Mouse (Mus musculus) thymus, adult 2 months (tissue): ENCODE data around the gene Antxr1. TPM values are rescaled to one million over a fixed set of nuclear protein-coding genes. Genes with fewer than 3 reads are reported as not detected.

Source experiments
- DNase-seq: peaks from one replicate; pipeline ENCODE4 v3.0.0; 2021
- H3K27ac ChIP-seq: fragments of 200-500 bp; 2 replicates; pipeline ENCODE4 v1.5.1; 2012; ENCODE audit warnings: low read length, control low read depth; ENCODE audit not compliant: control insufficient read depth, insufficient read depth
- H3K27me3 ChIP-seq: fragments of 200-500 bp; 2 replicates; pipeline ENCODE4 v1.6.1; 2012; ENCODE audit warnings: mild to moderate bottlenecking, low read length, moderate library complexity, mixed read lengths; ENCODE audit not compliant: control insufficient read depth, insufficient read depth
- H3K36me3 ChIP-seq: fragments of 200-500 bp; 2 replicates; pipeline ENCODE4 v1.6.1; 2012; ENCODE audit warnings: mild to moderate bottlenecking, low read length, moderate library complexity; ENCODE audit not compliant: control insufficient read depth, insufficient read depth
- H3K4me1 ChIP-seq: fragments of 200-500 bp; replicated peaks from 2 replicates; pipeline ENCODE4 v1.6.1; 2012; ENCODE audit warnings: low read length; ENCODE audit not compliant: control insufficient read depth, insufficient read depth
- H3K4me3 ChIP-seq: fragments of 200-500 bp; 2 replicates; pipeline ENCODE4 v1.5.1; 2012; ENCODE audit warnings: mild to moderate bottlenecking, low read length, control low read depth, moderate library complexity; ENCODE audit not compliant: control insufficient read depth, insufficient read depth
- CTCF ChIP-seq: fragments of 200-500 bp; IDR thresholded peaks from 2 replicates; pipeline ENCODE4 v1.5.1; 2012; ENCODE audit warnings: mild to moderate bottlenecking, control low read depth, low read length, moderate library complexity, borderline replicate concordance; ENCODE audit not compliant: control insufficient read depth, poor library complexity, insufficient read depth; ENCODE audit errors: extremely low read depth
- POLR2A ChIP-seq: fragments of 200-500 bp; IDR thresholded peaks from 2 replicates; pipeline ENCODE4 v1.6.1; 2012; ENCODE audit warnings: mild to moderate bottlenecking, low read length, control low read depth, moderate library complexity; ENCODE audit not compliant: control insufficient read depth, poor library complexity, insufficient read depth; ENCODE audit errors: extremely low read depth
- whole genome bisulfite sequencing: fragments of 180-500 bp; shearing (Covaris S2); methylation state at CpG from one replicate; pipeline ENCODE4 v1.1.7; 2018; 5-methylcytosine and 5-hydroxymethylcytosine counted together
- polyA plus RNA-seq: library from polyadenylated mRNA; depleted of rRNA; stranded (reverse); fragments of >200 nt; gene quantifications from 2 replicates; pipeline ENCODE4 v1.2.3, GENCODE M21; 2012

Gene Antxr1
- polyA plus RNA-seq, 1 experiment, result 3.7 TPM

GRCm38 (mm10) chr6:87294904-87295303 is 40.7 kb downstream of the Antxr1 start:
- no peaks in the 10 kb centered on the region for H3K4me1 ChIP-seq
- DNase-seq, result no peak
- 91% methylated on average over 3 of the region's 3 CpGs for WGBS
- TF ChIP-seq POLR2A (no peak), CTCF (no peak)
- no peak overlapping the region for H3K4me3 ChIP-seq
- no peaks in the 10 kb centered on the region for H3K36me3 ChIP-seq
- H3K27me3 ChIP-seq, result no peaks in the 10 kb centered on the region
- no peak overlapping the region for H3K27ac ChIP-seq

GRCm38 (mm10) chr6:87292911-87293851 is 42.4 kb downstream of the Antxr1 start:
- Histone ChIP-seq H3K36me3 (no peaks in the 10 kb centered on the region), H3K27me3 (no peaks in the 10 kb centered on the region), H3K4me3 (no peak overlapping the region), H3K4me1 (no peaks in the 10 kb centered on the region), H3K27ac (no peak overlapping the region)
- DNase-seq, result no peak
- TF ChIP-seq POLR2A (no peak), CTCF (no peak)
- WGBS, result 90% methylated on average over 18 of the region's 18 CpGs

- Histone ChIP-seq H3K4me1 (no peaks in the 10 kb centered on the region), H3K4me3 (no peak overlapping the region), H3K36me3 (no peaks in the 10 kb centered on the region), H3K27ac (no peak overlapping the region), H3K27me3 (no peaks in the 10 kb centered on the region)
- DNase-seq, result no peak
- 87% methylated on average over 6 of the region's 6 CpGs for WGBS
- TF ChIP-seq CTCF, result no peak
- no peak for TF ChIP-seq POLR2A
Measured at GRCm38 (mm10) chr6:87287251-87287650, 48.4 kb downstream of the Antxr1 start.

- H3K36me3 ChIP-seq, result no peaks in the 10 kb centered on the region
- no peaks in the 10 kb centered on the region for H3K4me1 ChIP-seq
- TF ChIP-seq CTCF, result no peak
- TF ChIP-seq POLR2A, result no peak
- no peaks in the 10 kb centered on the region for H3K27me3 ChIP-seq
- DNase-seq, result no peak
- no peak overlapping the region for H3K27ac ChIP-seq
- 91% methylated on average over 7 of the region's 7 CpGs for WGBS
- no peak overlapping the region for H3K4me3 ChIP-seq
Measured at GRCm38 (mm10) chr6:87285365-87285749, 50.3 kb downstream of the Antxr1 start.

- WGBS, result 87% methylated on average over 11 of the region's 11 CpGs
- Histone ChIP-seq H3K27me3 (no peaks in the 10 kb centered on the region), H3K27ac (no peak overlapping the region), H3K36me3 (no peaks in the 10 kb centered on the region), H3K4me3 (no peak overlapping the region), H3K4me1 (no peaks in the 10 kb centered on the region)
- no peak for TF ChIP-seq CTCF
- TF ChIP-seq POLR2A, result no peak
- no peak for DNase-seq
Measured at GRCm38 (mm10) chr6:87284716-87285364, 50.8 kb downstream of the Antxr1 start.

GRCm38 (mm10) chr6:87282346-87282781 is 53.3 kb downstream of the Antxr1 start:
- WGBS, result 74% methylated on average over 8 of the region's 8 CpGs
- no peaks in the 10 kb centered on the region for H3K4me1 ChIP-seq
- no peak for DNase-seq
- no peak overlapping the region for H3K4me3 ChIP-seq
- TF ChIP-seq POLR2A, result no peak
- no peak for TF ChIP-seq CTCF
- no peaks in the 10 kb centered on the region for H3K36me3 ChIP-seq
- H3K27ac ChIP-seq, result no peak overlapping the region
- no peaks in the 10 kb centered on the region for H3K27me3 ChIP-seq

- no peak for DNase-seq
- H3K4me1 ChIP-seq, result no peaks in the 10 kb centered on the region
- no peaks in the 10 kb centered on the region for H3K27me3 ChIP-seq
- H3K27ac ChIP-seq, result no peak overlapping the region
- H3K36me3 ChIP-seq, result no peaks in the 10 kb centered on the region
- 84% methylated on average over 4 of the region's 4 CpGs for WGBS
- H3K4me3 ChIP-seq, result no peak overlapping the region
- TF ChIP-seq POLR2A (no peak), CTCF (no peak)
Measured at GRCm38 (mm10) chr6:87281771-87282170, 53.9 kb downstream of the Antxr1 start.
